ENCODE assay signal across 7 mouse cellular contexts in the genomic region with DNA sequence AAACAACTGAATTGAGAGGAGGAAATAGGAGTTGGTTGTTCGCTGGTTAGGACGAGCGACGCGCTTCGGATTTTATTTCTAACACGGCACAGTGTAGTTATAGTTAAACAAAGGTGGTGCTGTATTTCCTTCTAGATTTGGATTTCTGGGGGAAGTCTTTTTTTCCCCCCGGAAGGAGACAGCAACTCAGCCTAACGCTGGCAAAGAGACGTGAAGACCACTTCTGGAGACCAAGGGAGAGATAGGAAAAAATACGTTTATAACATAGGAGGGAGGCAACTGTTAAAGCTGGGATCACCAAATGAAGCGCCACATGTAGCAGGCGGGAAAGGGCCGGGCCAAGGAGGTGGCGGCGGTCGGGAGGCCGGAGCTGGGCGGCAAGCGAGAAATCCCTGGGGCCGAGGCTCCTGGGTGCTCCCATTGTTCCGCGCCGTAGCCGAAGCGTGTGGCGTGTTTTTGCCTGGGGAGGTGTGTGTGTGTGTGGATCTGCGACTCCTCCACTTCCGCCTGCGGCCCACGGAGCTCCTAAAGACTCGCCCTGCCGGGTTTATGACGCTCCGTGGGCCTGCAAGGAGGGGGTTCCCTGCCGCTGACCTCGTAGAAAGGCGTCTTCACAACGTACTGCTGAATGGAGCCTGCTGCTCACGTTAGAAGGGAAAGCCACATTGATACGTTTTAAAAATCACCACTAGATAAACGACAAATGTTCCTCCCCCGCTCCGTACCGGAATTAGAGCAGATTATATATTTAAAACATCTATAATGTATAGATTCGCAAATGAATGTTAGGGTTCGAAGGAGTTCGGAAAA. TPM values are rescaled to one million over a fixed set of nuclear protein-coding genes. Genes with fewer than 3 reads are reported as not detected.
DNase-seq lines count a peak whose midpoint lies in the region; ATAC-seq lines count a peak whose summit lies in the region.

No protein-coding gene starts in this region.

- H3K9ac ChIP-seq in intestine, embryonic 15.5 days = peak overlapping the region; percentile 86
- peak overlapping the region; percentile 95 for H3K9ac ChIP-seq in limb, embryonic 11.5 days (ENCODE audit: low read length)
- peak overlapping the region; percentile 100 for H3K9ac ChIP-seq in midbrain, embryonic 11.5 days (ENCODE audit: low read length)

- no peaks in the 10 kb centered on the region for H3K9me3 ChIP-seq in intestine, embryonic 15.5 days
- H3K9me3 ChIP-seq in limb, embryonic 11.5 days (ENCODE audit: control insufficient read depth, low read length) = no peaks in the 10 kb centered on the region
- H3K9me3 ChIP-seq in midbrain, embryonic 11.5 days (ENCODE audit: control insufficient read depth, low read length) = no peaks in the 10 kb centered on the region

- 0 out of 2 replicates have a peak, but pooled peaks cover 2% of the 10 kb centered on the region for H3K4me1 ChIP-seq in intestine, embryonic 15.5 days (replicated peaks)
- H3K4me1 ChIP-seq in limb, embryonic 11.5 days (ENCODE audit: control insufficient read depth, insufficient read depth, low read length) = 0 out of 2 replicates have a peak, but pooled peaks cover 5% of the 10 kb centered on the region
- H3K4me1 ChIP-seq in midbrain, embryonic 11.5 days (ENCODE audit: control insufficient read depth, insufficient read depth, low read length) = peaks cover 30% of the 10 kb centered on the region

- ATAC-seq in intestine, embryonic 15.5 days = no peak
- ATAC-seq in limb, embryonic 11.5 days (ENCODE audit: insufficient number of reproducible peaks, low FRiP score, low TSS enrichment, low read depth) = no peak
- ATAC-seq in midbrain, embryonic 11.5 days (ENCODE audit: low FRiP score) = no peak

- peak overlapping the region; percentile 92 for H3K4me2 ChIP-seq in intestine, embryonic 15.5 days (replicated peaks)
- peak overlapping the region; percentile 82 for H3K4me2 ChIP-seq in limb, embryonic 11.5 days (ENCODE audit: low read depth, severe bottlenecking)
- peak overlapping the region; percentile 95 for H3K4me2 ChIP-seq in midbrain, embryonic 11.5 days

- DNase-seq in ZHBTc4 (ENCODE audit: low read depth, low spot score) = peak; percentile 70
- DNase-seq in cerebellum, postnatal 10 days = peak; percentile 72 to 76
- peak; percentile 42 to 72 for DNase-seq in gastrocnemius, postnatal 4 days (ENCODE audit: low spot score in 2 of 2)
- DNase-seq in limb, embryonic 11.5 days (ENCODE audit: low spot score) = peak; percentile 72
- peak; percentile 97 for DNase-seq in midbrain, embryonic 11.5 days (ENCODE audit: low spot score, missing footprints)
- peak; percentile 49 for DNase-seq in spleen, adult 12 weeks (ENCODE audit: low spot score)

- H3K36me3 ChIP-seq in intestine, embryonic 15.5 days = no peaks in the 10 kb centered on the region
- H3K36me3 ChIP-seq in limb, embryonic 11.5 days (ENCODE audit: control insufficient read depth, insufficient read depth, low read length) = no peaks in the 10 kb centered on the region
- H3K36me3 ChIP-seq in midbrain, embryonic 11.5 days (ENCODE audit: control insufficient read depth, insufficient read depth, low read length) = no peaks in the 10 kb centered on the region

- 1% methylated on average over 48 of the region's 48 CpGs for WGBS in intestine, embryonic 15.5 days
- WGBS in limb, embryonic 11.5 days = under 1% methylated on average over 48 of the region's 48 CpGs
- under 1% methylated on average over 48 of the region's 48 CpGs for WGBS in midbrain, embryonic 11.5 days

- peak overlapping the region; percentile 55 for H3K4me3 ChIP-seq in intestine, embryonic 15.5 days (replicated peaks)
- peak overlapping the region; percentile 53 for H3K4me3 ChIP-seq in limb, embryonic 11.5 days (ENCODE audit: low read depth, low read length)
- H3K4me3 ChIP-seq in midbrain, embryonic 11.5 days (ENCODE audit: low read depth, low read length) = peak overlapping the region; percentile 68

- no peaks in the 10 kb centered on the region for H3K27me3 ChIP-seq in intestine, embryonic 15.5 days (replicated peaks)
- no peaks in the 10 kb centered on the region for H3K27me3 ChIP-seq in limb, embryonic 11.5 days (ENCODE audit: control insufficient read depth, insufficient read depth, low read length)
- H3K27me3 ChIP-seq in midbrain, embryonic 11.5 days (ENCODE audit: control insufficient read depth, insufficient read depth, low read length) = no peaks in the 10 kb centered on the region

- peak overlapping the region; percentile 99 for H3K27ac ChIP-seq in intestine, embryonic 15.5 days
- peak overlapping the region; percentile 100 for H3K27ac ChIP-seq in limb, embryonic 11.5 days (replicated peaks; ENCODE audit: low read depth, low read length)
- peak overlapping the region; percentile 100 for H3K27ac ChIP-seq in midbrain, embryonic 11.5 days (ENCODE audit: low read depth, low read length)

RNA-seq across cellular contexts. Expression of a gene that starts 2.5 kb away (rescaled TPM):
- total RNA-seq in gastrocnemius, postnatal 4 days (2021) = 10 to 100 TPM; 34.5 to 42.5 TPM
- 55.5 TPM in 2 replicates for polyA plus RNA-seq in intestine, embryonic 15.5 days (2015; fragmentation: Nextera tagmentation; extraction: Ambion mirVana)
- 45.3 and 46.3 TPM in 2 replicates for polyA plus RNA-seq in limb, embryonic 11.5 days (2014; fragmentation: Nextera tagmentation; extraction: Ambion mirVana)
- polyA plus RNA-seq in midbrain, embryonic 11.5 days (2014; fragmentation: Nextera tagmentation; extraction: Ambion mirVana) = 54.1 and 57.2 TPM in 2 replicates

RNA-seq across cellular contexts. Expression of a gene that starts 8.7 kb away (rescaled TPM):
- total RNA-seq in gastrocnemius, postnatal 4 days (2021) = 1 to 10 TPM; 4.6 to 4.9 TPM
- polyA plus RNA-seq in intestine, embryonic 15.5 days (2015; fragmentation: Nextera tagmentation; extraction: Ambion mirVana) = 3.2 and 3.6 TPM in 2 replicates
- polyA plus RNA-seq in limb, embryonic 11.5 days (2014; fragmentation: Nextera tagmentation; extraction: Ambion mirVana) = 11.7 and 13.8 TPM in 2 replicates
- polyA plus RNA-seq in midbrain, embryonic 11.5 days (2014; fragmentation: Nextera tagmentation; extraction: Ambion mirVana) = 22.9 and 23.4 TPM in 2 replicates

RNA-seq across cellular contexts. Expression of a gene that starts 20.0 kb away (rescaled TPM):
- total RNA-seq in gastrocnemius, postnatal 4 days (2021) = 1 to 10 TPM; 5.3 to 6.5 TPM
- 11.8 and 12.6 TPM in 2 replicates for polyA plus RNA-seq in intestine, embryonic 15.5 days (2015; fragmentation: Nextera tagmentation; extraction: Ambion mirVana)
- 10.4 and 11.9 TPM in 2 replicates for polyA plus RNA-seq in limb, embryonic 11.5 days (2014; fragmentation: Nextera tagmentation; extraction: Ambion mirVana)
- 10.5 and 11.6 TPM in 2 replicates for polyA plus RNA-seq in midbrain, embryonic 11.5 days (2014; fragmentation: Nextera tagmentation; extraction: Ambion mirVana)
